Mouse (Mus musculus): ENCODE measurements at regions not wholly inside any gene's neighbourhood (a gene's known extent, or its start where the extent isn't known, plus 50 kb on each side); places are given as distances from the start of the nearest gene placed in this dataset.
A peak's percentile ranks its signal among the peaks of the same experiment; 100 is the strongest.

- TF ChIP-seq SMC3 (IDR thresholded peaks at IDR 0.05; ENCODE audit: low read depth, low read length): no peak
- TF ChIP-seq MAFK (IDR thresholded peaks at IDR 0.05; ENCODE audit: insufficient replicate concordance, low read length): no peak
- TF ChIP-seq PAX5 (IDR thresholded peaks at IDR 0.05; ENCODE audit: low read length): no peak
- TF ChIP-seq ETS1 (conservative IDR thresholded peaks at IDR 0.05; ENCODE audit: low read depth, low read length): no peak
- TF ChIP-seq ZNF384 (IDR thresholded peaks at IDR 0.05; ENCODE audit: low read depth, low read length): no peak
- TF ChIP-seq KAT2A (IDR thresholded peaks at IDR 0.05; ENCODE audit: insufficient replicate concordance, low read length): no peak
- TF ChIP-seq EP300 (IDR thresholded peaks at IDR 0.05; ENCODE audit: low read length): no peak
- H3K4me1 ChIP-seq (ENCODE audit: control insufficient read depth in 1 of 2, insufficient read depth in 2 of 2): peaks cover 0 to 6% of the 10 kb centered on the region in 2 experiments; a peak in 2 of 4 replicates
- no peak overlapping the region for H3K9ac ChIP-seq (ENCODE audit: insufficient read depth, low read depth)
- in situ Hi-C loops (cut with MboI; ENCODE audit: low pct_ligation_motif_present, low pct_unique_long_range_greater_than_20kb, low sequenced_read_pairs) (no loop called here), dilution Hi-C loops (cut with MboI; ENCODE audit: extremely low pct_ligation_motif_present, extremely low pct_unique_long_range_greater_than_20kb, low sequenced_read_pairs) (no loop called here)
- no peak for DNase-seq (ENCODE audit: extremely low read depth)
- H3K36me3 ChIP-seq (replicated peaks in 1 of 2; ENCODE audit: control insufficient read depth in 1 of 2, insufficient read depth in 1 of 2, low read length in 1 of 2): no peaks in the 10 kb centered on the region
- H3K4me2 ChIP-seq (ENCODE audit: insufficient read depth, low read depth, poor library complexity, severe bottlenecking): no peak overlapping the region
- no peak overlapping the region for H3K27ac ChIP-seq (ENCODE audit: insufficient read depth, low read depth)
- H3K79me2 ChIP-seq (replicated peaks; ENCODE audit: control insufficient read depth, extremely low read depth, insufficient read depth, poor library complexity, severe bottlenecking): no peaks in the 10 kb centered on the region
- H3K4me3 ChIP-seq (replicated peaks in 1 of 3; ENCODE audit: low read depth in 2 of 3, low read length in 2 of 3, poor library complexity in 1 of 3): no peak overlapping the region
- peaks cover 6% of the 10 kb centered on the region for H3K9me3 ChIP-seq (replicated peaks; ENCODE audit: low read length)
- H3K27me3 ChIP-seq (replicated peaks): no peaks in the 10 kb centered on the region
These were observed 327.8 kb upstream of the Spred2 start for GRCm38 (mm10) chr11:19596336-19596735.

DNA sequence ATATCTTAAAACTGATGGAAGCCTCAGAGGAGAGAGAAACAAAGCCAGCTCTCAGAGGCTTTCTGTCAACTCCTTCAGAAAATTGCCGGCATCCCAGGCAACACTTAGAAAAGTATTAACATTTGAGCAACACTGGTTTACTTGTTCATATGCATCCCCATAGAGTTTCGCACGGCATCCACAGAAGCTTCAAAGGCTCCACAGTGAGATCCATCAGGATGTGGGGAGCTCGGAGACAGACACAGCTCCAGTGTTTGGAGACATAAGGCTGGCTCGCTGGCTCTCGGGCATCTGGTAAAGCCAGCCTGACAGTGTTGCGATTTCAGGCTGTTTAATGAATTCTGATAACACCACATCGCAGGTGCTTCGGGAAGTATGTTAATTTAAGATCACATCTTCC lies 324.7 kb upstream of the Spred2 start:
- no peak overlapping the region for H3K4me3 ChIP-seq (replicated peaks in 1 of 3; ENCODE audit: low read depth in 2 of 3, low read length in 2 of 3, poor library complexity in 1 of 3)
- TF ChIP-seq ZNF384 (IDR thresholded peaks at IDR 0.05; ENCODE audit: low read depth, low read length): no peak
- no peak for TF ChIP-seq JUN (IDR thresholded peaks at IDR 0.05; ENCODE audit: insufficient read depth, low read depth, low read length)
- no peak for TF ChIP-seq NELFE (IDR thresholded peaks at IDR 0.05; ENCODE audit: low read depth, low read length)
- TF ChIP-seq USF2 (conservative IDR thresholded peaks at IDR 0.05; ENCODE audit: low read depth, low read length): no peak
- TF ChIP-seq ZKSCAN1 (IDR thresholded peaks at IDR 0.05; ENCODE audit: borderline replicate concordance, low read depth, low read length): no peak
- TF ChIP-seq ZC3H11A (IDR thresholded peaks at IDR 0.05; ENCODE audit: low read depth, low read length): no peak
- no peaks in the 10 kb centered on the region for H3K36me3 ChIP-seq (replicated peaks in 1 of 2; ENCODE audit: control insufficient read depth in 1 of 2, insufficient read depth in 1 of 2, low read length in 1 of 2)
- no peak overlapping the region for H3K9ac ChIP-seq (ENCODE audit: insufficient read depth, low read depth)
- H3K4me1 ChIP-seq (ENCODE audit: control insufficient read depth in 1 of 2, insufficient read depth in 2 of 2): peaks cover 0 to 16% of the 10 kb centered on the region in 2 experiments; a peak in 2 of 4 replicates
- dilution Hi-C loops (cut with MboI; ENCODE audit: extremely low pct_ligation_motif_present, extremely low pct_unique_long_range_greater_than_20kb, low sequenced_read_pairs): no loop called here
- H3K27me3 ChIP-seq (replicated peaks): no peaks in the 10 kb centered on the region
- H3K9me3 ChIP-seq (replicated peaks; ENCODE audit: low read length): peaks cover 6% of the 10 kb centered on the region
- in situ Hi-C loops (cut with MboI; ENCODE audit: low pct_ligation_motif_present, low pct_unique_long_range_greater_than_20kb, low sequenced_read_pairs): no loop called here
- H3K4me2 ChIP-seq (ENCODE audit: insufficient read depth, low read depth, poor library complexity, severe bottlenecking): no peak overlapping the region
- DNase-seq (ENCODE audit: extremely low read depth): no peak
- no peak overlapping the region for H3K27ac ChIP-seq (ENCODE audit: insufficient read depth, low read depth)
- H3K79me2 ChIP-seq (replicated peaks; ENCODE audit: control insufficient read depth, extremely low read depth, insufficient read depth, poor library complexity, severe bottlenecking): no peaks in the 10 kb centered on the region

DNA sequence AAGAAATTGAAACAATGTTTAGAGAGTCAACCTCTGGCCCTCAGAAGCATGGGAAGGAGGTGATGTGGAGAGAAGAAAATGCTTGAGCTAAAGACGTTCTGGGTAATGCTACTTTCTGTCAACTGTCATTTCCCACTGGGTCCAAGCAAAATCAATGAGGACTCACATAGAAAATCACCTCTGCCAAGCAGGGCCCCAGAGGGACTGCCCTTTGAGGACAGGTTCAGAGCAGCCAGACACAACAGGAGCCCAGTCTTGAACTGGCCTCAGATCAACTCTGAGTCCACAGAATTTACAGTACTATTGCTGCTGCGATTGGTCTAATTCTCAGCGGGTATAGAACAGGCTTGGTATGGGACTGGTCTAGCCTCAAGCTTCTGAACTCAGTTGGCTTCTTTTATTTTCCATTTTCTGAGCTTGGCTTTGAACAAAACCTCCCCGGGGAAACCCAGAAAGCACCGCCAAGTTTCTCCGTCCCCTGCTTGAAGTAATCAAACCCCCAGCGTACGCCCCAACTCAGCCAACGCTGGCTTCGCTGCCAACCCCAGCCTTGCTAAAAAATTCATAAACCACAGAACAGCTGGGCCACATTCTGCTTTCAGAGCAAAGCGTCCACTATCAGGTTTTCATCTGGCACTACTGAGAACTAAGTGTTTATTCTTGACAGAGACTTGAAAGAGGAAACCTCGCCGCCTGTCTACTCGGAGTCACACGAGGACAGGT lies 322.8 kb upstream of the Spred2 start:
- Histone ChIP-seq H3K36me3 (replicated peaks in 1 of 2; ENCODE audit: control insufficient read depth in 1 of 2, insufficient read depth in 1 of 2, low read length in 1 of 2) (no peaks in the 10 kb centered on the region), H3K9ac (ENCODE audit: insufficient read depth, low read depth) (peak overlapping the region; percentile 12; the same call in 1 of the 2 replicates), H3K4me1 (ENCODE audit: control insufficient read depth in 1 of 2, insufficient read depth in 2 of 2) (peaks cover 0 to 16% of the 10 kb centered on the region in 2 experiments; a peak in 2 of 4 replicates), H3K9me3 (replicated peaks; ENCODE audit: low read length) (peaks cover 6% of the 10 kb centered on the region), H3K79me2 (replicated peaks; ENCODE audit: control insufficient read depth, extremely low read depth, insufficient read depth, poor library complexity, severe bottlenecking) (no peaks in the 10 kb centered on the region), H3K4me3 (replicated peaks in 1 of 3; ENCODE audit: low read depth in 2 of 3, low read length in 2 of 3, poor library complexity in 1 of 3) (no peak overlapping the region), H3K4me2 (ENCODE audit: insufficient read depth, low read depth, poor library complexity, severe bottlenecking) (peak overlapping the region; percentile 48), H3K27me3 (replicated peaks) (no peaks in the 10 kb centered on the region), H3K27ac (ENCODE audit: insufficient read depth, low read depth) (peak overlapping the region; percentile 65)
- peak; percentile 56 for DNase-seq (ENCODE audit: extremely low read depth)
- dilution Hi-C loops (cut with MboI; ENCODE audit: extremely low pct_ligation_motif_present, extremely low pct_unique_long_range_greater_than_20kb, low sequenced_read_pairs) (no loop called here), in situ Hi-C loops (cut with MboI; ENCODE audit: low pct_ligation_motif_present, low pct_unique_long_range_greater_than_20kb, low sequenced_read_pairs) (no loop called here)
- 0 out of 2 replicates have a peak, but pooled peaks have one; percentile 19 for TF ChIP-seq JUN (IDR thresholded peaks at IDR 0.05; ENCODE audit: insufficient read depth, low read depth, low read length)
- TF ChIP-seq ZC3H11A (IDR thresholded peaks at IDR 0.05; ENCODE audit: low read depth, low read length): no peak
- no peak for TF ChIP-seq CTCF (conservative IDR thresholded peaks at IDR 0.05 in 1 of 2, IDR thresholded peaks at IDR 0.05 in 1 of 2; ENCODE audit: low read depth in 2 of 2, low read length in 2 of 2)
- TF ChIP-seq RCOR1 (conservative IDR thresholded peaks at IDR 0.05; ENCODE audit: low read depth, low read length): 0 out of 2 replicates have a peak, but pooled peaks have one; percentile 66
- TF ChIP-seq NRF1 (IDR thresholded peaks at IDR 0.05; ENCODE audit: low read depth, low read length): peak; percentile 35; the same call in 1 of the 2 replicates
- peak; percentile 49; the same call in 1 of the 2 replicates for TF ChIP-seq MAFK (IDR thresholded peaks at IDR 0.05; ENCODE audit: insufficient replicate concordance, low read length)
- no peak for TF ChIP-seq NELFE (IDR thresholded peaks at IDR 0.05; ENCODE audit: low read depth, low read length)
- TF ChIP-seq RAD21 (IDR thresholded peaks at IDR 0.05; ENCODE audit: low read depth, low read length): no peak; the same call in 1 of the 2 replicates
- TF ChIP-seq EP300 (IDR thresholded peaks at IDR 0.05; ENCODE audit: low read length): peak; percentile 71
- peak; percentile 57; the same call in 1 of the 2 replicates for TF ChIP-seq UBTF (IDR thresholded peaks at IDR 0.05; ENCODE audit: low read depth, low read length)
- no peak for TF ChIP-seq SMC3 (IDR thresholded peaks at IDR 0.05; ENCODE audit: low read depth, low read length)
- TF ChIP-seq ZNF384 (IDR thresholded peaks at IDR 0.05; ENCODE audit: low read depth, low read length): peak; percentile 17; the same call in 1 of the 2 replicates
- no peak for TF ChIP-seq KAT2A (IDR thresholded peaks at IDR 0.05; ENCODE audit: insufficient replicate concordance, low read length)
- no peak for TF ChIP-seq CHD2 (IDR thresholded peaks at IDR 0.05; ENCODE audit: low read length)
- peak; percentile 75; the same call in 1 of the 2 replicates for TF ChIP-seq MEF2A (IDR thresholded peaks at IDR 0.05; ENCODE audit: borderline replicate concordance, low read depth, low read length)
- no peak for TF ChIP-seq POLR2A (IDR thresholded peaks at IDR 0.05; ENCODE audit: low read depth, low read length)
- no peak for TF ChIP-seq USF2 (conservative IDR thresholded peaks at IDR 0.05; ENCODE audit: low read depth, low read length)
- no peak for TF ChIP-seq PAX5 (IDR thresholded peaks at IDR 0.05; ENCODE audit: low read length)
- TF ChIP-seq MYC (IDR thresholded peaks at IDR 0.05; ENCODE audit: low read depth, low read length): no peak
